Mouse (Mus musculus) cerebellum, postnatal 14 days (tissue): ENCODE data around the gene Slc7a11.
A peak's percentile ranks its signal among the peaks of the same experiment; 100 is the strongest.

Experiments
- DNase-seq, 2 experiments: peaks; one replicate each; pipeline ENCODE4 v3.0.0; 2021; ENCODE audit warnings: mixed read lengths in 2 of 2

Gene Slc7a11

GRCm38 (mm10) chr3:50304137-50304536, 139.3 kb downstream of the Slc7a11 start:
- peak; percentile 62 to 63 for DNase-seq

- DNase-seq: no peak
Measured at GRCm38 (mm10) chr3:50302648-50303047, 140.8 kb downstream of the Slc7a11 start.

- peak; percentile 82 to 84 for DNase-seq
Measured at GRCm38 (mm10) chr3:50300952-50301303, 142.5 kb downstream of the Slc7a11 start.

GRCm38 (mm10) chr3:50300002-50300951, 143.1 kb downstream of the Slc7a11 start:
- peak; percentile 45 to 56 for DNase-seq

GRCm38 (mm10) chr3:50298366-50298991, 144.9 kb downstream of the Slc7a11 start:
- DNase-seq: no peak

- DNase-seq: no peak
Measured at GRCm38 (mm10) chr3:50296956-50297355, 146.5 kb downstream of the Slc7a11 start.

GRCm38 (mm10) chr3:50275023-50275422, 168.4 kb downstream of the Slc7a11 start:
- DNase-seq: no peak

GRCm38 (mm10) chr3:50272222-50272621, 171.2 kb downstream of the Slc7a11 start:
- DNase-seq: no peak

- peak; percentile 54 to 69 for DNase-seq
Measured at GRCm38 (mm10) chr3:50269680-50270079, 173.7 kb downstream of the Slc7a11 start.

GRCm38 (mm10) chr3:50262547-50263087, 180.8 kb downstream of the Slc7a11 start:
- DNase-seq: no peak

GRCm38 (mm10) chr3:50262066-50262465, 181.3 kb downstream of the Slc7a11 start:
- DNase-seq: no peak

GRCm38 (mm10) chr3:50260667-50261066, 182.7 kb downstream of the Slc7a11 start:
- DNase-seq: no peak

- DNase-seq: no peak
Measured at GRCm38 (mm10) chr3:50258852-50259251, 184.6 kb downstream of the Slc7a11 start.

GRCm38 (mm10) chr3:50249598-50250300, 193.7 kb downstream of the Slc7a11 start:
- no peak for DNase-seq

- no peak for DNase-seq
Measured at GRCm38 (mm10) chr3:50235990-50236389, 207.4 kb downstream of the Slc7a11 start.

- no peak for DNase-seq
Measured at GRCm38 (mm10) chr3:50233144-50233543, 210.3 kb downstream of the Slc7a11 start.

GRCm38 (mm10) chr3:50224390-50225114, 218.9 kb downstream of the Slc7a11 start:
- DNase-seq: no peak

- no peak for DNase-seq
Measured at GRCm38 (mm10) chr3:50220454-50220853, 223.0 kb downstream of the Slc7a11 start.

GRCm38 (mm10) chr3:50186369-50186768, 257.0 kb downstream of the Slc7a11 start:
- no peak for DNase-seq

- no peak for DNase-seq
Measured at GRCm38 (mm10) chr3:50185879-50186278, 257.5 kb downstream of the Slc7a11 start.

- no peak for DNase-seq
Measured at GRCm38 (mm10) chr3:50160756-50161155, 282.7 kb downstream of the Slc7a11 start.

- no peak for DNase-seq
Measured at GRCm38 (mm10) chr3:50144144-50144543, 299.3 kb downstream of the Slc7a11 start.
